ENCODE assay signal across 18 mouse cellular contexts in genomic region chr6:32443679-32444078, GRCm38 (mm10).
"Had no signal": no experiment of that assay in that cellular context is flagged by ENCODE, and none has a peak within 500 bp of the region (broad histone marks: within the 10 kb centered on the region; RNA-seq: fewer than 3 reads in every experiment).

No protein-coding gene starts in this region.

- H3K9me3 ChIP-seq: lung, embryonic 15.5 days; megakaryocyte, embryonic 14.5 days; midbrain, embryonic 13.5 days; midbrain, embryonic 15.5 days; neural tube, embryonic 12.5 days; stomach, embryonic 15.5 days had no signal

- ATAC-seq: liver, postnatal 0 days; lung, postnatal 0 days had no signal

- H3K4me2 ChIP-seq: lung, embryonic 15.5 days; midbrain, embryonic 11.5 days; midbrain, embryonic 13.5 days; midbrain, embryonic 15.5 days; neural tube, embryonic 12.5 days; stomach, embryonic 15.5 days had no signal

- H3K36me3 ChIP-seq: lung, embryonic 15.5 days; midbrain, embryonic 13.5 days; midbrain, embryonic 15.5 days; neural tube, embryonic 12.5 days; stomach, embryonic 15.5 days had no signal

- DNase-seq: liver, postnatal 0 days; lung, adult 2 months; lung, postnatal 14 days; lung, postnatal 36 days; right cerebral cortex, postnatal 14 days; thymus, adult 2 months; thymus, postnatal 25 days; thymus, postnatal 4 days had no signal

- H3K4me3 ChIP-seq: lung, embryonic 15.5 days; megakaryocyte, embryonic 14.5 days; midbrain, embryonic 13.5 days; midbrain, embryonic 15.5 days; neural tube, embryonic 12.5 days; stomach, embryonic 15.5 days had no signal

- H3K4me1 ChIP-seq: lung, embryonic 15.5 days; neural tube, embryonic 12.5 days; stomach, embryonic 15.5 days had no signal

- H3K27me3 ChIP-seq: lung, embryonic 15.5 days; midbrain, embryonic 13.5 days; midbrain, embryonic 15.5 days; neural tube, embryonic 12.5 days; stomach, embryonic 15.5 days had no signal

- H3K9ac ChIP-seq: liver, postnatal 0 days; lung, embryonic 15.5 days; midbrain, embryonic 13.5 days; midbrain, embryonic 15.5 days; neural tube, embryonic 12.5 days; stomach, embryonic 15.5 days had no signal

- H3K27ac ChIP-seq: lung, embryonic 15.5 days; macrophage; midbrain, embryonic 13.5 days; midbrain, embryonic 15.5 days; neural tube, embryonic 12.5 days; stomach, embryonic 15.5 days; stomach, postnatal 0 days had no signal
